Mouse (Mus musculus): ENCODE measurements around the gene C2.
"Not testable (repeated sequence)": the region's sequence is repeated elsewhere in the genome, so short reads cannot be mapped to it uniquely, and the experiment has no call there.

The C2 gene

DNA sequence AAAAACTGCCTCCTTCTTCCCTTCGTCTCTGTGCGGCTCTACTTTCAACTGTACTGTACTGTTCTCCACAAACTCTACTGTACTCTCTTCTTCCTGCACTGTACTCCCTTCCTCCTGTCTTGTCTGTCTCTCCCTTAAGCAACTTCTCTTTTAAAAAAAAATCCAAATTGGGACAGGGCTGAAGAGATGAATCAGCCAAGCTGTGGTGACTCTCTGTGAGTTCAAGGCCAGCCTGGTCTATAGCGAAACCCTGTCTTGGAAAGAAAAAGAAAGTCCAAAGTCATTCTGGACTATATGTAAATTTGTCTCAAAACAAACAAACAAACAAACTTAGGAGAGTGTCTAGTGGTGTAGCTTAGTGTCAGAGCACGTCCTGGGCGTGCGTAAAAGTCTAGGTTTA, 23.7 kb downstream of the C2 start:
- no peak for DNase-seq

DNA sequence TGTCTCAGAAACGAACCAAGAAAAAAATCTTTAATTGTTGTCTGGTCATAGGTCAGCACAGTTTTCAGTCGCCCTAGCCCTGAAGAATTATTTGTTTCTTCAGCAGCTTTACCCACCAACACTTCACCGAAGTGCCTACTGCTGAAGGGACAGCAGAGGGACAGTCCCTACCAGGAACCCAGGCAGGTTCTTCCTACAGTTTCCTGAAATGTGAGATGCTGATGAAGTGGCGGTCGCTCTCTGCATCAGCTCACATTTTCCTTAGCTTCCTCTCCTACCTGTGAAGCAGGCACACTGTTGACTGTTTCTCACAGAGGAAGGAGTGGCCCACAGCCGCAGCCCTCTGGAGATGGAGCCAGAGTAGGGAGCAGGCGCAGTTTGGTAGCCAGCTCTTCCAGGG, 32.1 kb downstream of the C2 start:
- no peak for DNase-seq

DNA sequence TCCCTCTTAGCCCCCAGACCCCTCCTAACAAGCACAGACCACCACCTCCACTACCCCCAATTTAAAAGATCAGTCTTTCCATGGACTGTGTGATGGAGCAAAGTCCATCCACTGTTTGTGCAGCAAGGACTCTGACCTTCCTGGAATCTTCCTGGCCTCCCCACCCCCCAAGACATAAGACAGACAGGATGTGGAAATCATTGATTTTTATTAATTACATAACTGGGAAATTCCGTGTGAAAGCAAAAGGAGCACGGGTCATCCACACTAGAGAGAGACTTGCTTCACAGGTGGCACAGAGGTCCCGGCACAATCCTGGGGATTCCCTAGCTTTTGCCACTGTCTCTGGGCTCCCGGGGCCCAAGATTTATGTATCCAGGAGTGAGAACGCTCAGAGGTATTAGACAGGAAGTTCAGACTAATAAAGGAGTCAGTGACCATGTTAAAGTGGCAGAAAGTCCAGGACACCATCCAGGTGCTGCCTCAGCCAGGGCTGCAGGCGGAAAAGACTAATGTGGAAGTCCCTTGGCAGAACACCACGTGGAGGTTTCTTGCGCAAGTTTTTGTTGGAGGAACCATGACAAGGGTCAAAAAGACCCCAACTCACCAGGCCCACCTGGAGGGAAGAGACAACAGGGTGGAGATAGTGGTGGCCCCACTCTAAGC, 35.5 kb downstream of the C2 start, which contains the start of gene Cfb:
Gene Cfb, minus strand, starts transcription at position 103 of the 666 bp plus-strand sequence.
- DNase-seq = no peak

DNA sequence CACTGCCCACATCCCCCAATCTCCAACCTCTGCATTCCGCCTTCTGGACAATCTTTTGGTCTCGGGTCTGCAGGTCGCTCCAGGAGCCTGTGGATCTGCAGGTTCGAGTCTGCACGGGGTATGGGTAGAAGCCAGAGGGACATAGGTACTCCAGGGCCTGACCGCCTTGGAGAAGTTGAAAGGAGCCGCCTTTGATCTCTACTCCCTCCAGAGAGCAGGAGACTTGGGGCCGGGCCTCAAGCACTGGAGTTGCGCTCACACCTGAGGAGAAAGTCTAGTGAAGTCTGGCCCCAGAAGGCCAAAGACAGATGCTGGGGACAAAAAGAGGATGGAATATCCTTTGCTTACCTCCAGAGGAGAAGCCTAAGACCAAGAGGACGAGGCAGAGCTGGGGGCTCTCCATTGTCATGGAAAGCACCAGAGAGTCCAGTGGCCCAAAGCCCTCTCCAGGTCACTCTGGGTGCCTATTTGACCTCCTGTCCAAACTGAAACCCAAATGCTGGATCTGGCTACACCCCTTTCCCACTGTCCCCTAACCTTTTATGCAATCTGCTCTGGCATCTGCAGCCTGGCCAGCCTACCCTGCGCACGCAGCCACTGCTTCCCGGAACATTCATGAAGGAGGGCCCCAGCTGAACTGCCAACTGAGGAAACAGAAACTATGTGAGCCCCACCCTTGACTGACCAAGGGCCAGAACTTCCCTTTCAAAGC, 36.2 kb downstream of the C2 start:
- DNase-seq = no peak

DNA sequence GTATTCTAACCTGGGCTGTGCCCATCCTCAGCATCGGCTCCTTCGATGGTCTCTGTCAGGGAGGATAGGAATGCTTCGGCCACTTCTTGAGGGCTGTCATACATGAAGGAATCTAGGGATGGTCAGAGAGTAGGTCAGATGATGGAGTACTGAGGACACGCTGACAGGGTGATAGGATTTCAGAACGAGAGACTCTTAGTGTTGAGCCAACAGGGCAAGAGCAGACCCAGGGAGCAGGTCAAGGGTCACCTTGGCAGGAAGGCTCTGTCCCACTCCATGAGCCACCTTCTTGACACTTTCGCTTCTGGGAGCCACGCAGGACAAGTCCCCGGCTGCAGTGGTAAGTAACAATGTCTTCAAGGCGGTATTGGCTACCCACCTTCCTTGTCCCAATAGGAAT, 37.6 kb downstream of the C2 start:
- no peak for DNase-seq

DNA sequence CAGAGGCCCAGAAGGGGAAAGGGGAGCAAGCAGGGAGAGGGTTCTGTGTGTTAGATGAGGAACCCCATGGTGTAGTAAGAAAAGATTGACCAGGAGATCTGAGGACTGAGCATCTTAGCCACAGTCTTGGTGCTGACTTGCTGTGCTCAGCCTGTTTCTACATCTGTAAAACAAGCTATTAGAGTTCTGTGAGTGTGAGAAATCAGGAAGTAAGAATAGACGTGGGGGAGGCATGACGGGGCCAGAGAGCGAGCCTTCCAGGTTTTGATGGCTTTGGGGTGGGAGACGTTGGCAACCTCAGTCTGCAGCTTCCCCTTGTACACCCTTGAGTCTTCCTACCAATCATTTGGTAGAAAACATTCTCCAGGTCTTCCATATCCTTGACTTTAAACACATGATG, 39.4 kb downstream of the C2 start:
- no peak for DNase-seq

DNA sequence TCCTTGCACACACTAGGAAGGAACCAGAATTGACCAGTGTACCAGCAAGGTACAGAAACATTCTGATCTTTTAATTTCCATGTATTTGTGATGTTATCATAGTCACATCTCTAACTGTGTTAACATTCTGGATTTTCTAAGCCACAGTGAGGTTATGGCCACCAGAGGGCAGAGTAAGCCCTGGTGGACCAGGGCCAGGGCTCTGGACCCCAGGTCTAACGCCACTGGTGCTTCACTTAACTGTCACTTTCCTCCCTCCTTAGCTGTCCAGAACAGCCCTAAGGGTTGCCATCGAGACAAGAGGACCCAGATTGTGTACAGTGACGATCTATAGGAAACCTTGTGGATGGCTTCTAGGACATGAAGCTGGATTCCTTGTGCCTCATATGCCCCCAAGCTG, 42.2 kb downstream of the C2 start:
- DNase-seq = peak; percentile 44

DNA sequence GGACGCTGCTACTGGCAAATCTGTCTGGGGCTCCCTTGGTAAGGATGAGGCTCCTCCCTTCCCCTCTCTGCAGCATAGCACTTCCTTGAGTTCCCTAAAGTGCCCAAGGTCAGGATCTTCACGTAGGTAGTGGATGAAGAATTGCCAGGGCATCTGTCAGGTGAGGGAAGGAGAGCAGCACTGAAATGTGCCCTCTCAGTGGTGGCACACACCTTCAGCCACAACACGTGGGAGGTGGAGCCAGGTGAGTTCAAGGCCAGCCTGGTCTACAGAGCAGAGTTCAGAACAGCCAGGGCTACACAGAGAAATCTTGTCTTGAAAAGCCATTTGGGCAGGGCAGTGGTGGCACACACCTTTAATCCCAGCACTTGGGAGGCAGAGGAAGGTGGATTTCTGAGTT, 43.3 kb downstream of the C2 start:
- DNase-seq = no peak

DNA sequence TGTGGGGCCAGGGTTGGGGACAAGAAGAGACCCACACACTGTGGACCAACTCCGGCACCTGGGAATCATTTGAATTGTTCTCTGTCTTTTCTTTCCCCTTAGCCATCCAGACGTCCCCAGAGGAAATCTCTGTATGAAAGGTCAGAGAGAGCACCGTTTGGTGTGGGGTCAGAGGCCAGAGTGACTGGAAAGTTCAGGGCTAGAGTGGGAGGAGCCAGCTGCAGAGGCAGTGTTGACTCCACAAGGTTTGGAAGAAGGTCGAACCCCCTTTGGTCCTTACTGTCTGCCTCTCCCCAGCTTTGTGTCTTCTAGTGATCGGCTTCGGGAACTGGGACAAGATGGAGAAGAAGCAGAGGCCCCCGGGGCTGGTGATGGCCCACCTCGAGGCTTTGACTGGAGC, 44.6 kb downstream of the C2 start:
- no peak for DNase-seq

DNA sequence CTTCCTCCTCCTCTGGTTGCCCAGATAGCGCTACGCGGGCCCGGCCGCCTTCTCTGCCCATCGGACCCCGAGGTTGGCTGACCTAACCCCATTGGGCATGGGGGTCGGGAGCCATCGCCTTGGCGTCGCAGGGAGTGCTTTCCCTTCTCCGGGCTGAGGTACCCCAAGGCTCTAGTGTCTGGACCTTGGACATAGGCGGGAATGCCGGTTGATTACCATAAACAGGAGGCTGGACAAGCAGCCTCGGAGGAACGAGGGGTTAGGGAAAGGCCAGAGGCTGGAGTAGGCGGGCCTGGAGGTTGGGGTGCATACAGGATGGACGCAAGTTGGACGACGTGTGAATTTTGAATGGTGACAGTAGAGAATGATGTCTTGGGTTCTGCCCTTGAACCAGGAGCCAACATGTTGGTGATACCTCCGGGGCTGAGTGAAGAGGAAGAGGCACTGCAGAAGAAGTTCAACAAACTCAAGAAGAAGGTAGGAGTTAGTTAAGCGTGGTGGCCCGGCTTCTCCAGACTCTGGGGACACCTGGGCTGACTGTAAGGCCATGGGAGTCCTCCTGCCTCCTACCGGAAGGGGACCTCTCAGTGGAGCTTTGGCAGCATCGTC, 47.4 kb downstream of the C2 start:
- DNase-seq = peak; percentile 14

DNA sequence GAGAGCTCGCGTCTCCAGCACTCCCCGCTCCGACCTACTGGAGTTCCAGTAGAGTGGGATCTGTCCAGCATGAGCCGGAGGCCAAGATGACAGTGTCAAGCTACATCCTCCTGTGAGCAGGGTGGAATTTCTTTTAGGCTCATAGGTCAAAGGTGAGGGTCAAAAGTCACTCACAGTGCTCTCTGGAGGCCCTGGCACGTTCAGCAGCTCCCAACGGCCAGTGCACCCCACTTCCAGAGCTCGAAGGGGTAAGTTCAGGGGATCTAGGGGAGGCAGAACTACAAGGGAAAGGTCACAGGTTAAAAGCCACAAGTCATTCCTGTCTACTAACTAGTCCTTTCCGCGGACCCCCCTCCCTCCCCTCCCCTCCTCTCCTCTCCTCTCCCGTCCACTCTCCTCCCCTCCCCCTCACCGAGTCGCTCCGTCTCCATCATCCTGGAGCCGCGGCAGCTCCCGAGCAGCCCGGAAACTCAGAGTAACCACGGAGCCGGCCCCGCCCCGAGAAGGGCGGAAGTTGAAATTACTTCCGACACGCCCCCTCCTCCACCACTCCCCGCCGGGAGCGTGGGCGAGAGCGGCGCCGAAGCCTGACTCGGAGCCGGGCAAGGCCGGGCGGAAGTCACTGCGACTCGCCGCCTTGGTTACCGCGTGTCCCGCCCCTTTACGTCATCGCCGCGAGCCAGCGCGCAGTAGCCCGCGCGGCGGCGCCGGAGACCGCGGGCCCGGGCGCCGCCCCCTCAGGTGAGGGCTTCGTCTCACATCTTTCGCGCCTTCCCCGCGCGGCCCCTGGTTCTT, 48.1 kb downstream of the C2 start, which contains the start of the genes Skiv2l and Nelfe:
Gene Skiv2l, minus strand, starts transcription at position 489 of the 795 bp plus-strand sequence.
Gene Nelfe, plus strand, starts transcription at position 670 of the 795 bp plus-strand sequence.
- DNase-seq = peak; percentile 99

DNA sequence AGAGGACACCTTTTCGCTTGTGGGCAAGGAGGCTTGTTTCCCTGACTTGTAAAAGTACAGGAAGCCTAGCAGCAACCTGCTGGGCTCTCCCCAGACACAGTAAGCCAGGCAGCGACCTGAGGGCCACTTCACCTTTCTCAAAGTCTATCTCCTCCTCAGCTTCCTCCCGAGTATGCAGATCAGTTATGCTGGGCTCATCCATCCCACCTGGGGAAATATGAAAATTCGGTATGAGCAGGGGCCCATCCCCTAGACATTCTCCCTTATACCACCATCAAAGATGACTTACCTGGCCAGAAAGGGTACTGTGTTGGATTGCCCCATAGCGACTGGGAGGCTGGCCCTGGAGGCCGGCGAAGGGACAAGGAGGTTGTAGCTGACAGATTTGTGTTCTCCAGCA, 50.5 kb downstream of the C2 start:
- DNase-seq = no peak

DNA sequence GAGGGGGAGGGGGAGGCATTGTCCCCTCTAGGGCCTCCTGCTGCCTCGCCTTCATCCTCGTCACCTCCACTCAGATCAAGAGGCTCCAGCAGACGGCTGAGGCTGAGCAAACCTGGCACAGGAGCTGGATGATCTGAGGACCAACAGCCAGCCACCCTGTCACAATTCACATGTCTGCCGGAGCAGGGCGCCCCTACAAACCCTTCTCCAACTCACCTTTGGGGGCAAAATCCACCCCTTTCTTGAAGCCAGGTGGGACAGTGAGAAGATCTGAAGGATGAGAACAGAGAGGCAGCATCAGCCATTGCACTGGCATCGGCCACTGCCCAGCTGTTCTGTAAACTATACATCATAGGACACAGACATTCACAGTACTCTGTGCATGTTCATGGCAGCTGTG, 50.9 kb downstream of the C2 start:
- DNase-seq = no peak

DNA sequence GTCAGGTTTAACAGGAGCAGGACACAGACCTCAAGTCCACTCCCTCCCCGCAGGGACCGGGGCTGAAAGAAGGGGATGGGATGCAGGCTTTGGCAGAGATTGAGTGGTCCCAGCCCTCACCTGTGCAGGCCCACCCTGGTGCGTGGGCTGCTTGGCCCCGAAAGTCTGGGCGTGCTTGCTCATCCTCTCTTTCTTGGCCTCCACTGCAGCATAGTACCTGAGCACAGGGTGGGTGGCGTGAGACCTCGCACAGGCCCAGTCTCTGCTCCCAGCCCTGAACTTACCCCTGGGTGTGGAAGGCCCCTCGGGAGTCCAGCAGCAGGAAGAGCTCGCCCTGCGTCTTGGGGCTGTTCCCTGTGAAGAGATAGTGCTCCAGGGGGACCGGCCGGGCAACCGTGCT, 53.2 kb downstream of the C2 start:
- no peak for DNase-seq

DNA sequence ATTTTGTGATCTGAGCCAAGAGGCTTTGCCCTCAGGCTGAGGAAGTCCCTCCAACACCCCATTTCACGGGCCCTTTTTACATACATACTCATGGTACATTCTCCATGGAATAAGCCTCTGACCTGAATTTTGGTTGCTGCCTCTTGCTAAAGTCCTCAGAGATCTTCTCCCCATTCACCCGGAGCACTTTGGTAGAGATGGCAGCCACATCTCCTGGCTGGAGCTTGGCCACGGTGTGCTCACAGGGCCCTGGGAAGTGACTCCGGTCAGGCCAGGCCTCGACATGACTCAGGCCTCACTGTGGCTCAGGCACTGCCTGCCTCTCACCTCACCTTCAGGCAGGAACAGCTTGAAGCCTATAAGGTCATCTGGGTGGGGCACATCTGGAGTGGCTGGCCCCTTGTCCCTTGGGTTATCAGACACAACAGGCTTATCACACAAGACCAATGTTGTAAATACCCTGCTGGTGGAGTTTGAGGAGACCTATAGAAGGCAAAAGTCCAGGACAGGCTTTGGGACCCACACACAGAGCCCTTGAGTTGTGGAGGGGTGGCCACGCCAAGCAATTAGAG, 57.2 kb downstream of the C2 start:
- DNase-seq = no peak

DNA sequence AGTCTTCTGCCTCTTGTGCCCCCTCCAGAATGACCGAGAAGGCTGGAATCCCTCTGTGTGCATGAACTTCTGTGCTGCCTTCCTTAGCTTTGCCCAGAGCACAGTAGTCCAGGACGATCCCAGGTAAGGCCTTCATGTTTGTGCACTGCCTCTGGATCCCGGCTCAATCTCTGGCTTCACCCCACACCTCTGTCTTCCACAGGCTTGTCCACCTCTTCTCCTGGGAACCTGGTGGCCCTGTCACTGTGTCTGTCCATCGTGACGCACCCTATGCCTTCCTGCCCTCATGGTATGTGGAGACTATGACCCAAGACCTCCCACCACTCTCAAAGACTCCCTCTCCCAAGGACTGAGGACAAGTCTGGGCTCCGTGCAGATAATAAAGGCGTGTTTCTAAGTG, 59.3 kb downstream of the C2 start:
- DNase-seq = no peak

DNA sequence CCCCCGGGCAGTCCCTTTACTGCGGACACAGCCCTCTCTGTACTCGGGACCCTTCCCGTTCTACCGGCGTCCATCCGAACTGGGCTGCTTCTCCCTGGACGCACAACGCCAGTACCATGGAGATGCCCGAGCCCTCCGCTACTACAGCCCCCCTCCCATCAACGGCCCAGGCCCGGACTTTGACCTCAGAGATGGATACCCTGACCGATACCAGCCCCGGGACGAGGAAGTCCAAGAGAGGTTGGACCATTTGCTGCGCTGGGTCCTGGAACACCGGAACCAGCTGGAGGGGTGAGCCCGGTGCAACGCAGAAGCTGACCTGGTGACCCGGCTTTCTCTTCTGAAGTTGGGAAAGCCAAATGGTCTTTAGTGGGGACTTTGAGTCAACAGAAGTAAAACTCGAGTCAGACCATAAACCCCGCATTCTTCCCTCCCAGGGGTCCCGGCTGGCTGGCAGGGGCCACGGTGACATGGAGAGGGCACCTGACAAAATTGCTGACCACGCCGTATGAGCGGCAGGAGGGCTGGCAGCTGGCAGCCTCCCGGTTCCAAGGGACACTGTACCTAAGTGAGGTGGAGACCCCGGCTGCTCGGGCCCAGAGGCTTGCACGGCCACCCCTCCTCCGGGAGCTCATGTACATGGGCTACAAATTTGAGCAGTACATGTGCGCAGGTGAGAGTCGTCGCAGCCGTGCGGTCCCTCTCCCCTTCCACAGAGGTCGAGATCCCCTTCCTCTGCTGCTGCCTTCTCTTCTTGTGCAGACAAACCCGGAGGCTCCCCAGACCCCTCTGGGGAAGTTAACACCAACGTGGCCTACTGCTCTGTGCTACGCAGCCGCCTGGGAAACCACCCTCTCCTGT, 60.4 kb downstream of the C2 start:
- no peak for DNase-seq

DNA sequence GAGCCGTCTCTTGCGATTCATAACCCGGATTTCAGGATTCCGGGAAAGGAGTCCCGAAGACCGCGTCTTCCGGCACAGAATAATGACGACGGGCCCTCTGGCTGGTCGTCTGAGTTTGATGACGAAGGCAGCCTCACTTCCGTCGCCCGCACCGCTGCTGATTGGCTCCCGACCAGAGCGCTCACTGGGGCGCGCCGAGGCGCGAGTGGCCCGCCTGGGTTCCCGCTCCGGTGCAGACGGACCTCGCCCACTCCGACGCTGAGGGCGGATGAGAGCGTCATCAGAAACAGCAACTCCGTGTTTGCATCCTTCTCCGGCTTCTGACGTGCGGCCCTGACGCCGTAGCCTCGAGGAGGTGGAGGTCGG, 61.2 kb downstream of the C2 start, which contains the start of the genes Stk19 and Dxo:
Gene Stk19, minus strand, starts transcription at position 90 of the 366 bp plus-strand sequence.
Gene Dxo, plus strand, starts transcription at position 164 of the 366 bp plus-strand sequence.
- peak; percentile 93 for DNase-seq

DNA sequence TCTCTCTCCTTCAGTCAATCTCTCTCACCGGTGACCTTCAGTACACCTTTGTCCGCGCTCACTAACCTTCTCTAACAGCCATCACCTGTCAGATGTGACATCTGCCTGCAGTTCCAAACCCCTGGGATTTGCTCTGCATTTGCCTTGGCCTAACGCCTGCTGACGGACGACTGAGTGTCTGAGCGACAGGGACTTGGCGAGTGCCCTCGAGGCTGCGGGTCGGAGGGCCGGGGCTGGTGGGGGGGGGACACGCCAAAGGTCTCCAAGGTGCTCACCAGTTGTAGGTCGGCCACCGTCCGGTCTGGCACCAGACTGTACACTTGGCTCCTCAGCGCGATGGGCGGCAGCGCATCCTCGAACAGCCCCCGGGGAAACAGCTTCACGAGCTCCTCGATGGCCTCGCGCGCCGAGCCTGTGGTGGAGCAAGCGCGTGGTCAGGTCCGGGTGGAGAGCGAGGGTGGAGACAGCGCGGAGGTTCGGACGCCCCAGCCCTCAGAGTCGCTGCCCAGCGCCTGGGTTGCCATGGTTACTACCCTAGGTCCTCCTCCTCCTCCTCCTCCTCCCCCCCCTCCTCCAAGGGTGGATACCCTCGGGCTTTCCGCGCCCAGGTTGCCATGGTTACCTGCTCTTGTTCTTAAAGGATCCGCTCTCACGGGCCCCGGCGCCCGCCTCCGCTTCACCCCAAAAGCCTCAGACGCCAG, 61.8 kb downstream of the C2 start:
- no peak for DNase-seq

DNA sequence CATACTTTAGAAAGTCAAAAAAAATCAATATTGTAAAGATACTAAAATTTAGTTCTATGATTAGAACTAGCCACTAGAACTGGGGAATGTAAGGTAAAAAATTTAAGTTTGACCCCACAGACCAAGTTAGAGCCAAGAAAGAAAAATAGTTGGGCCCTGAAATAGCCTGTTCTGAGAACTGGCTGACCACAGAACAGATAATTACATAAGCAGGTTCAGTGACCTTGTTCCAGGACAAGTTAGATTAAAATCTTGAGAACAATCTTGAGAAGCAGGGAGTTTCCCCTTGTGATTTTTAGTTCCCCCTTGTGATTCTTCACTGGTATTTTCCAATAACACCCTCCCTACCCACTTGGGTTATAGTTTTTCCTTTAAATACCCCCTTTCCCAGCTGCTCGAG, 67.3 kb downstream of the C2 start:
- not testable (repeated sequence) for DNase-seq

DNA sequence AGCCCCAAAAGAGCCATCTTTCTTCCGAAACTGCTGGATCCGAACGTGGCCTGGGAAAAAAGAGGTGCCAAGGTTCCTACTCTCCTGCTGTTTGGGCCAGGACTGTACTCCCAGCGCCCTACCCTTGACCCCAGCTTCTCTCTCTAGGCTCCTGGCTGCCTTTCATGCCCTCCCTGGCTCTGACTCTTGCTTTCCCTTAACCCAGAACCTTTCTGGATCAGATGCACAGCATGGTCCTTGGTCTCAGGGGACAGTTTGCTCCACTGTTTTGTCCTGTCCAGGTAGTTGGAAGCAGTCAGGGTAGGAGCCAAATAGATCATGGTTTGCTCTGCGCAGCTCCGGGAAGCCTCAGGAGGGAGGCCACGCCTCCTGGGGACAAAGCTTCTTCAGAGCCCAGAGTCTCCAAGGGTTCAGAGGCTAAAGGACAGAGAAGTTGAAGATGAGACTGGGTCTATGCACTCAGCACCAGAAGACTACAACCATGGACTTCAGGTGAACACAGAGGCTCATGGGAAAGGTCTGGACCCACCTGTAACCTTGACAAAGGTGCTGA, 83.2 kb downstream of the C2 start:
- DNase-seq = no peak
